Mouse (Mus musculus) bone marrow macrophage, adult 2 months (primary cell): Measurements from ENCODE around the gene Rfc1.
A peak's percentile ranks its signal among the peaks of the same experiment; 100 is the strongest.

Experiments used
- CTCF ChIP-seq: IDR thresholded peaks from 2 replicates; pipeline ENCODE4 v1.5.1; 2012; ENCODE audit warnings: low read depth, mild to moderate bottlenecking, low read length, moderate library complexity
- POLR2A ChIP-seq: IDR thresholded peaks from 2 replicates; pipeline ENCODE4 v1.6.1; 2012; ENCODE audit warnings: mild to moderate bottlenecking, low read depth, low read length, borderline replicate concordance

DNA sequence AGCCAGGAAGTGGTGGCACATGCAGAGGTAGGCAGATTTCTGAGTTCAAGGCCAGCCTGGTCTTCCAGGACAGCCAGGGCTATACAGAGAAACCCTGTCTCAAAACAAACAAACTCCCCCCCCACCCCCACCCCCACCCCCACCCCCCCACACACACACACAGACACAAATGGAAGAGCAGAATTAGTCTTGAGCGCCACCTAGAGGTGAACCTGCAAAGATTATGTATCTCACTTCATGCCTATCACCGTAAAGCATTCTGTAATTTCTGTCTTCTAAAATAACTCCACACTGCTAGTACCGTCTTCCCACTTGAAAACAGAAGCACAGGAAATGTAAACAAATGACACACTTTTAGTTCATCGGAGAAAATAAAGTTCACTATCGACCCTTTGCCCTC lies 92.7 kb downstream of the Rfc1 start:
- TF ChIP-seq POLR2A (no peak), CTCF (peak; percentile 12; the same call in 1 of the 2 replicates)
